Mouse (Mus musculus) forebrain, embryonic 12.5 days (tissue): Measurements from ENCODE around the gene Actn1. TPM values are rescaled to one million over a fixed set of nuclear protein-coding genes. Genes with fewer than 3 reads are reported as not detected.

Source experiments
- ATAC-seq: fragments of 200-750 bp; cut with Nextera tagmentation; 2 replicates; pipeline ENCODE4 v1.8.0; 2017; ENCODE audit warnings: moderate TSS enrichment; ENCODE audit not compliant: low FRiP score
- H3K27ac ChIP-seq: fragments of 300-500 bp; sonication (generic); 2 replicates; pipeline ENCODE4 v1.5.1; 2016; ENCODE audit warnings: mild to moderate bottlenecking
- H3K27me3 ChIP-seq: fragments of 300-500 bp; sonication (generic); 2 replicates; pipeline ENCODE4 v1.6.1; 2016; ENCODE audit warnings: mild to moderate bottlenecking
- H3K36me3 ChIP-seq: fragments of 300-500 bp; sonication (generic); replicated peaks from 2 replicates; pipeline ENCODE4 v1.6.1; 2016; ENCODE audit warnings: mild to moderate bottlenecking
- H3K4me1 ChIP-seq: fragments of 300-500 bp; sonication (generic); 2 replicates; pipeline ENCODE4 v1.6.1; 2016
- H3K4me2 ChIP-seq: fragments of 300-500 bp; sonication (generic); 2 replicates; pipeline ENCODE4 v1.6.1; 2016; ENCODE audit warnings: mild to moderate bottlenecking, moderate library complexity
- H3K4me3 ChIP-seq: fragments of 300-500 bp; sonication (generic); replicated peaks from 2 replicates; pipeline ENCODE4 v1.5.1; 2016; ENCODE audit warnings: mild to moderate bottlenecking
- H3K9ac ChIP-seq: fragments of 300-500 bp; sonication (generic); 2 replicates; pipeline ENCODE4 v1.6.1; 2016; ENCODE audit warnings: mild to moderate bottlenecking
- H3K9me3 ChIP-seq: fragments of 300-500 bp; sonication (generic); 2 replicates; pipeline ENCODE4 v1.6.1; 2016
- WGBS: fragments of 180-500 bp; shearing (Covaris S2); methylation state at CpG from one replicate; pipeline ENCODE4 v1.1.7; 2016; 5-methylcytosine and 5-hydroxymethylcytosine counted together
- polyA plus RNA-seq: library from polyadenylated mRNA; unstranded; fragments of >200 nt; fragmentation: Nextera tagmentation; extraction: Ambion mirVana; gene quantifications from 2 replicates; pipeline ENCODE4 v1.2.1, GENCODE M21; 2016

Gene Actn1
- polyA plus RNA-seq, 1 experiment from 2014 or later = 21.9 TPM

DNA sequence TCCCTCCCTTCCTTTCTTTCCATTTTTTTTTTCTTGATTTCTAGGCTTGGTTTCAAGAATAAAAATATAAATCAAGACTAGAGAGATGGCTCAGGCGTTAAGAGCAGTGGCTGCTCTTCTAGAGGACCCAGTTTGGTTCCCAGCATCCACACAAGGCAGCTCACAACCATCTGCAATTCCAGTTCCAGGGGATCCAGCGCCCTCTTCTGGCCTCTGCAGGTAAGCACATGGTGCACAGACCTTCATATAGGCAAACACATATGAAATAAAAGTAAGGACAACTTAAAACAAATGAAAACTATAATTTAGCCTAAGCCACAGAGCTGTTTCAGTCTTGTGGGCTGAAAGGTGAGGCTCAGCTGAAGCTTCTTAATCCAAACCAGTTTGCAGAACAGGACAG lies 60.4 kb downstream of the Actn1 start:
- ATAC-seq = no peak
- Histone ChIP-seq H3K4me3 (no peak overlapping the region), H3K27ac (no peak overlapping the region), H3K9ac (no peak overlapping the region), H3K4me1 (peaks cover 17% of the 10 kb centered on the region), H3K9me3 (no peaks in the 10 kb centered on the region), H3K36me3 (peaks cover 29% of the 10 kb centered on the region), H3K27me3 (no peaks in the 10 kb centered on the region), H3K4me2 (no peak overlapping the region)
- 70% methylated on average over 2 of the region's 2 CpGs for WGBS

DNA sequence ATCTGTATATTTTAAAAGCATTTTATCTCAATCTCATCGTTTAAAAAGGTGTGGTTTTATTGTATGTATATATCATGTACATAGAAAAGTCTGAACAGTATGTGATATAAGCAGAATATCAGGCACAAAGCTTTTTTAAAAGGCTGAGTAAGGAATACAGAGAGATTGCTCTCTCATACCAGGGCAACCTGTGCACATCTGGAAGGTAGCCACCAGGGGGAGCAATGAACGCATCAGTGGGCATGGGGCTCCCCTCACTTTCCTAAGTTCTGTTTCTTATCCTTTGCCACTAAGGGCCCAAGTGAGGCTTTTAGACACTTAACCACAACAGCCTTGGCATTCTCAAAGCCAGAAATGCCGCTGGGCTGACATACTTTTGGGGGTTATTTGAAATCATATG lies 61.7 kb downstream of the Actn1 start:
- no peak for ATAC-seq
- peaks cover 20% of the 10 kb centered on the region for H3K36me3 ChIP-seq
- WGBS = 33% methylated on average over 3 of the region's 3 CpGs

DNA sequence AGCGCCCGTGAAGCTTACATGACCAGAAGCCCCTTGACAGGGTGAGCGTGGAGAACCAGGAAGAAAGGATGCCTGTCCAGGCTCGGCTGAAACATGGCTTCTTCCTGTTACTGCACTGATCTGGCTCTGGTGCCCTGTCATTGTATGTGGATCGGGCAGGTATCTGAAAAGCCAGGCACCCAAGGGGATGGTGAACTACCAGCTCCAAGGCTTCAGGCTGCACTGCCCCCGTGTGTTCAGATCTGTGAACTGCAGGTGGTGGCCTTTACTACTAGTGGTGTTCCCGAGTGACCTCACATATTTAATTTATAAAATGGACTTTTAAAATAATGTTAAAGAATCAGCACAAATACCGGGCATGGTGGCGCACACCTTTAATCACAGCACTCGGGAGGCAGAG lies 62.8 kb downstream of the Actn1 start:
- Histone ChIP-seq H3K27ac (no peak overlapping the region), H3K4me2 (no peak overlapping the region), H3K27me3 (no peaks in the 10 kb centered on the region), H3K4me3 (no peak overlapping the region), H3K4me1 (no peaks in the 10 kb centered on the region), H3K9me3 (no peaks in the 10 kb centered on the region), H3K9ac (no peak overlapping the region), H3K36me3 (peaks cover 25% of the 10 kb centered on the region)
- ATAC-seq = no peak
- WGBS = 76% methylated on average over 10 of the region's 10 CpGs

More for the DNA sequence above, 61.7 kb downstream of the Actn1 start:
- Histone ChIP-seq H3K4me2 (no peak overlapping the region), H3K27me3 (no peaks in the 10 kb centered on the region), H3K9me3 (no peaks in the 10 kb centered on the region), H3K4me1 (peaks cover 9% of the 10 kb centered on the region), H3K27ac (no peak overlapping the region), H3K4me3 (no peak overlapping the region), H3K9ac (no peak overlapping the region)

DNA sequence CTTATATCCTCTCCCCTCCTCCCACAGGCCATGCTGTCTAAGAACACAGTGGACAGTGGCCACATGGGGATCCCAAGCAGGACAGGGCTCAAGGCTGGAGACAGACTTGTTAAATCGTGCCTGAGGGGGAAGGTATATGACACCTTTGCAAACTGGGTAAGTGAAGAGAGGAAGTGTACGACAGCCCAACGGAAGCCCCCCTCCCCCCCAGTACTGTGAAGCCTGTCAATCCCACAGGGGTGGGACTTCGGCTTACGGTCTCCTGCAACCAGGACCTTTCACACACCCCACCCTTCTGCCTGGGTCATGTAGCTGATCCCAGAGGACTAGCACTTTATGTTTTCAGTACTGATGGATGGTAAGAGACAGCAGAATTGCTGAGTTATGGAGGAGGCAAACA lies 68.4 kb downstream of the Actn1 start:
- Histone ChIP-seq H3K27ac (no peak overlapping the region), H3K36me3 (peaks cover 37% of the 10 kb centered on the region), H3K4me1 (no peaks in the 10 kb centered on the region), H3K27me3 (no peaks in the 10 kb centered on the region), H3K4me3 (no peak overlapping the region), H3K9ac (no peak overlapping the region), H3K9me3 (no peaks in the 10 kb centered on the region), H3K4me2 (no peak overlapping the region)
- ATAC-seq = no peak
- WGBS = 90% methylated on average over 5 of the region's 5 CpGs

DNA sequence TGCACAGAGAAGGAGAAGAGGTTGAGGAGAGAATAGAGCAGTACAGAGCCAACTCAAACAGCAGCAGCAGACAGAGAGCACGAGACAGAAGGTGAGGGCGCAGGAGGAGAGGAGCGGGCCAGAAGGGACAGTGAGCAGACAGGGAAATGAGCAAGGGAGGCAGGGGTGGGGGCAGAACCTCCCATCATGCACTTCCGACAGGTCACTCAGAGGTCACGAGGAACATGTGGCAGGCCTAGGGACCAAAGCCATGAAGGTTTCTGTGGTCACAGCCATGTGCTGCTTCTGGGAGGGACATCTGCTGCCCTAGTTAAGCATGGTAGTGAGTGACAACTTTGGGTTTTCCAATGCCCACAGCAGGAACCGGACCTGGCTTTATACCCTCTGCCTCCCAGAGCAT lies 68.8 kb downstream of the Actn1 start:
- Histone ChIP-seq H3K9ac (no peak overlapping the region), H3K36me3 (peaks cover 34% of the 10 kb centered on the region), H3K27ac (no peak overlapping the region), H3K4me3 (no peak overlapping the region), H3K27me3 (no peaks in the 10 kb centered on the region), H3K4me2 (no peak overlapping the region), H3K9me3 (no peaks in the 10 kb centered on the region), H3K4me1 (no peaks in the 10 kb centered on the region)
- ATAC-seq = no peak
- WGBS = 90% methylated on average over 6 of the region's 6 CpGs

DNA sequence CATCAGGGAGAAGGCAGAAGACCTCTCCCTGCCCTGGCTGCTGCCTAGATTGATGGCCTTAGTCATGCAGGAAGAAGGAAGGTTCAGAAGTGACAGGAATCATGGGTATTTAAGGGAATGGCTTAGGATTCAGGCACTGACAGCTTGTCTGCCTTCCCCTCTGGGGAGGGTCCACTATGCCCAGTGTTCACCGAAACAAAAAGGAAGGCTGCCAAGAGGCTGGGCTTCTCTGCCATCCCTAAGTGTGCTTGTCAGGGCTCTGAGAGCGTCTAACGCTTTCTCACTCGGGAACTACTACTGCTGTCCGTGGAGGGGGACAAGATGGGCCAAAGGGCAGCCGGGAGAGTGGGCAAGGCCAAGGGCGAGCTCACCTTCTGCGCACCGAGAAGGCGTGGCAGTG lies 69.3 kb downstream of the Actn1 start:
- WGBS = 91% methylated on average over 10 of the region's 10 CpGs
- Histone ChIP-seq H3K4me3 (no peak overlapping the region), H3K27me3 (no peaks in the 10 kb centered on the region), H3K27ac (no peak overlapping the region), H3K9me3 (no peaks in the 10 kb centered on the region), H3K9ac (no peak overlapping the region), H3K4me1 (no peaks in the 10 kb centered on the region), H3K4me2 (no peak overlapping the region), H3K36me3 (peaks cover 31% of the 10 kb centered on the region)
- ATAC-seq = no peak

DNA sequence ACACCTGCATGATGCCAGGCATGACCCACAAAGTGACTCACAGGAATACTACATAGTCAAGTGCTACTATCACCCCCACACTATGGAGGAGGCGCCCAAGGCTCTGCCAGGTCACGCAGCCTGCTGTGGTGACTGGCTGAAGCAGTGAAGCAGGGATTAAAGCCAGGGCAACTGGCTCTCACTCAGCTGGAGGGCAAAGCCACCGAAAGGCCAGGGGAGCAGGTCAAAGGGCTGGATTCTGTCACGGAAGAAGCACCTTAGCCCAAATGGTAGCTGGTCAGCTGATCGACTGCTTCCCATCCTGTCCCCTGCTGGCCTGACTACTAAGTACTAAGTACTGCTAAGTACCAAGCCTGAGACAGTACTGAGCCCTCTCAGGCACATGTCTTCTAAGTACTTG lies 76.1 kb downstream of the Actn1 start:
- Histone ChIP-seq H3K9ac (no peak overlapping the region), H3K27ac (no peak overlapping the region), H3K9me3 (no peaks in the 10 kb centered on the region), H3K36me3 (peaks cover 25% of the 10 kb centered on the region), H3K4me2 (no peak overlapping the region), H3K4me1 (no peaks in the 10 kb centered on the region), H3K4me3 (no peak overlapping the region), H3K27me3 (no peaks in the 10 kb centered on the region)
- no peak for ATAC-seq
- WGBS = 90% methylated on average over 5 of the region's 5 CpGs

DNA sequence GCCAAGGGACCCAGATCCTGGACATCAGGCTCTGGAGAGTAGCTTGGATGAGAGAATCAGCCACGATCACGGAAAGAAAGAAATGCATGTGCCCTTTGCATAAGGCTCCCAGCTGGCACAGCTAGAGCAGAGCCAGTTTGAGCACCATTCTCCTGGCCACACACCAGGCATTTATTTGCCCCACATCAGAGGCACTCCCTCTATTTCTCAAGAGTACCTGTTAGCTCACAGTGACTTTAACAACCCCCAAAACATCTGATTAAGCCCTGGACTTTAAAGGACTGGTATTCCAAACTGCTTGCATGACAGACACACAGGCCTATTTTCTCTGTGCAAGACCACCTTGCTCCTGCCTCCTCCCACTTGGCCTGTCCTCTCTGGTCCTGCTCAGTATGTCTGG lies 78.3 kb downstream of the Actn1 start:
- WGBS = 82% methylated on average over 2 of the region's 2 CpGs
- no peak for ATAC-seq
- Histone ChIP-seq H3K4me3 (no peak overlapping the region), H3K27me3 (no peaks in the 10 kb centered on the region), H3K9ac (no peak overlapping the region), H3K36me3 (peaks cover 29% of the 10 kb centered on the region), H3K4me1 (no peaks in the 10 kb centered on the region), H3K9me3 (no peaks in the 10 kb centered on the region), H3K4me2 (no peak overlapping the region), H3K27ac (no peak overlapping the region)

DNA sequence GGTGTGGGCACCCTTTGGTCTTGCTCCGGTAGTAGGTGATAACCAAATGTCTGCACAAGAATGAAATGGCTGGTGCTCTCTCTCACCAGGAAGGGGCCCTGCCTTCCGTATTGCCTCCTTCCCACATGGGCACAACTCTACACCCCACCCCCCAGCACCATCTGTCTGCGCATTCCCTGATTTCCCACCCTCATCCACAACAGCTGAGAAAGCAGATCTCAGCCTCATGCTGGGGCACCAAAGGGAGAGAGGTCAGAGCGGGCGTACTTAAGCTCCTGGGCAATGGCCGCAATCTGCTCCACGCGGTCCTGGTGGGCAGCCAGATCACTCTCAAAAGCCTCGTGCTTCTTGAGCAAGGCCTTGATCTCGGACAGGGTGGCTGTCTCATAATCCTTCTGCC lies 82.1 kb downstream of the Actn1 start:
- 86% methylated on average over 10 of the region's 10 CpGs for WGBS
- no peak overlapping the region for H3K27ac ChIP-seq
- no peaks in the 10 kb centered on the region for H3K9me3 ChIP-seq
- H3K27me3 ChIP-seq = no peaks in the 10 kb centered on the region
- no peaks in the 10 kb centered on the region for H3K4me1 ChIP-seq
- H3K9ac ChIP-seq = no peak overlapping the region
- H3K4me3 ChIP-seq = no peak overlapping the region
- H3K4me2 ChIP-seq = no peak overlapping the region
- peaks cover 43% of the 10 kb centered on the region for H3K36me3 ChIP-seq
- no peak for ATAC-seq

DNA sequence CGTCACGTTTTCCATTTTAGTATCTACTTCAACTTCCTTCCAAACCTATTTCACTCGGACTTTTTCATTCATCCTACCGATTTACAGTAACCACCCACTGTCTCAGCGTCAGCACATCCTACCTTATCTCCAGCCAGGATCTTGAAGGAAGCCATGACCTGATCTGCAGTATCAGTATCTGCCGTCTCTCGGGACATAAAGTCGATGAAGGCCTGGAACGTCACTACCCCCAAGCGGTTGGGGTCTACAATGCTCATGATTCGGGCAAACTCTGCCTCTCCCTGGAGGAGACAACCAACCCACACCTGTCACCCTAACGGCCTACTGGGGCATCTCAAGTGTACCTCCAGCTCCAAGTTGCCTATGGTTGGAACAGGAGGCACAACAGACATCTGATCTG lies 91.4 kb downstream of the Actn1 start:
- H3K27me3 ChIP-seq = no peaks in the 10 kb centered on the region
- H3K4me2 ChIP-seq = peak overlapping the region; percentile 41
- H3K9ac ChIP-seq = no peak overlapping the region
- H3K9me3 ChIP-seq = no peaks in the 10 kb centered on the region
- no peak for ATAC-seq
- H3K36me3 ChIP-seq = peaks cover 40% of the 10 kb centered on the region
- H3K4me1 ChIP-seq = peaks cover 6% of the 10 kb centered on the region; the same call in 1 of the 2 replicates
- H3K27ac ChIP-seq = no peak overlapping the region
- peak overlapping the region; percentile 61 for H3K4me3 ChIP-seq
- 64% methylated on average over 12 of the region's 12 CpGs for WGBS

DNA sequence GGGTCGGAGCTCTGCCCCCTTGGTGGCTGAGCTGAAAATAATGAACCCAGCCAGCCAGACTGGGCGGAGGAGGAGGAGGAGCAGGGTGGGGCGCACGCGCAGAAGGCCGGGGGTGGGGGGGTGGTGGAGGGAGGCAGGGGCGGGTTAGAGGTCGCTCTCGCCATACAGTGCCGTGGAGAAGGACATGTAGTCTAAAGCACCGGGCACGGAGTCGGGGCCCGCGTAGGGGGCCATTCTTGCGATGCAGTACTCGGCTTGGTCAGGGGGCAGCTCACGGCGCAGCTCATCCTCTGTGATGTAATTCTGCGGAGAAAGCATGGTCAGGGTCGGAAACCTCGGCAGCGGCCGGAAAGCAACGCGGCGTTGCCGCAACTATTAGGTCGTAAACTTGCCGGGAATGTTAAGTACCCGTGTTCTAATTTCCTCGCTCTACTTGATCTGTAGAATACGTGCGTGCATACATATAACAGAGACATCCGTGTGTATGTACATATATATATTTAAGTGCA lies 91.9 kb downstream of the Actn1 start:
- Histone ChIP-seq H3K4me2 (peak overlapping the region; percentile 41), H3K36me3 (peaks cover 35% of the 10 kb centered on the region), H3K9ac (peak overlapping the region; percentile 64), H3K27ac (peak overlapping the region; percentile 92), H3K4me1 (peaks cover 6% of the 10 kb centered on the region; the same call in 1 of the 2 replicates), H3K9me3 (no peaks in the 10 kb centered on the region), H3K27me3 (no peaks in the 10 kb centered on the region), H3K4me3 (peak overlapping the region; percentile 61)
- WGBS = 13% methylated on average over 35 of the region's 35 CpGs
- peak; percentile 88 for ATAC-seq

DNA sequence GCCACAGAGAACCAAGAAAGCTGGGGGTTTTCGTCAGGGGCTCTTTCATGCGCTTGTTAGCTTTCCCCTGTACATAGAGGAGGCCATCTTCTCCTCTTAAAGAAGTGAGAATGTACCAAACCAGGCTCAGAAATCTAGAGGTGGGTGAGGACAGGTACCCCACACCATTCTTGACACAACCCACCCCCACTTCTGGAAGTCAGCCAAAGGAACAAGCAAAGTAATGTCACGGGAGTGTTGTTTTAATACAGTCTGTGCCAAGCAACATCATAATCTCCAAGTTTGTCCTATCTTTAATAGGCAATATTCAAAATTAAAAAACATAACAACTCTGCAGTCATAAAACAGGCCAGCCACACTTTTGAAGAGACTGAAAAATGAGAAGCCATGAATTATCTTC lies 92.8 kb downstream of the Actn1 start:
- H3K36me3 ChIP-seq = peaks cover 25% of the 10 kb centered on the region
- 91% methylated on average over 3 of the region's 3 CpGs for WGBS
- H3K4me3 ChIP-seq = no peak overlapping the region
- H3K9ac ChIP-seq = no peak overlapping the region
- 0 out of 2 replicates have a peak overlapping the region, but pooled peaks have one; percentile 10 for H3K27ac ChIP-seq
- peaks cover 6% of the 10 kb centered on the region; the same call in 1 of the 2 replicates for H3K4me1 ChIP-seq
- no peak for ATAC-seq
- no peaks in the 10 kb centered on the region for H3K9me3 ChIP-seq
- H3K4me2 ChIP-seq = no peak overlapping the region
- H3K27me3 ChIP-seq = no peaks in the 10 kb centered on the region

DNA sequence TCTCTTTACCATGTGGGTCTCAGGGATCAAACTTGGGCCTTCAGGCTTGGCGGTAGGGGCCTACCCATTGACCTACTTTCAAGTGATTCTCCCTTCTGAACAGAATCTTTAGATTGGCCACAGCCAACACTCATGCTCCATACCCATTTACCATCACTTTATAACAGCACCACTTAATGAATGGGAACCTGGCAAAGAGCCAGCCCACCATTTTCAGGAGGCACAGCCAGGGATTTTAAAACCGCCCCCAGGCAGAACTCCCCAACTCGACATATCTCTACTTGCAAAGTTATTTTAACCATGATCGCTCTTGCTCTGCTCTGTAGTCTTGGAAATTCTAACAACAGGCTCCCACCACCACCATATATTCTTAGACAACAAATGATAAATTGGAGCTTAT lies 93.5 kb downstream of the Actn1 start:
- Histone ChIP-seq H3K9me3 (no peaks in the 10 kb centered on the region), H3K4me2 (no peak overlapping the region), H3K27ac (no peak overlapping the region), H3K4me3 (no peak overlapping the region), H3K36me3 (peaks cover 23% of the 10 kb centered on the region), H3K27me3 (no peaks in the 10 kb centered on the region), H3K4me1 (peaks cover 6% of the 10 kb centered on the region; the same call in 1 of the 2 replicates), H3K9ac (no peak overlapping the region)
- WGBS = 75% methylated on average over 4 of the region's 4 CpGs
- ATAC-seq = no peak
